Mouse (Mus musculus): ENCODE results near the gene Ccdc194.

The Ccdc194 gene

GRCm38 (mm10) chr8:71511644-71512043 is 13.9 kb downstream of the Ccdc194 start, which contains the start of gene Plvap:
Plvap (minus strand) TSS chr8:71511752.
- DNase-seq (ENCODE audit: low spot score), result peak; percentile 55

DNA sequence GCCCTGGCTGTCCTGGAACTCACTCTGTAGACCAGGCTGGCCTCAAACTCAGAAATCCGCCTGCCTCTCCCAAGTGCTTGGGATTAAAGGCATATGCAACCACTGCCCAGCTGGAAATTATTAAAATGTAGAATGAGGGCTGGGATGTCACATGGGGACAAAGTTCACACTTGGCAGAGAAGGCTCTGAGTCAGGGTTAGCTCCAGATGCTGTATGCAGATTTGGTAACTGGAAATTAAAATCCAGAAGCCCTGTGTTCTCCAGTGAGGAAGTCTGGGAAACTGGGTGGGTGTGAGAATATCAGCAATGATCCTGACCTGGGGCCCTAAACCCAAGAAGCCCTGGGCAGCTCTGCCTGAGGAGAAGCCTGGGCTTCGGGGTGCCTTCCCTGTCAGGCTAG is 16.2 kb downstream of the Ccdc194 start:
- no peak for DNase-seq (ENCODE audit: low spot score)

- peak; percentile 55 for DNase-seq (ENCODE audit: low spot score)
Observed at GRCm38 (mm10) chr8:71507589-71508104, 17.9 kb downstream of the Ccdc194 start.

GRCm38 (mm10) chr8:71505979-71506378 is 19.5 kb downstream of the Ccdc194 start:
- DNase-seq (ENCODE audit: low spot score), result no peak

DNA sequence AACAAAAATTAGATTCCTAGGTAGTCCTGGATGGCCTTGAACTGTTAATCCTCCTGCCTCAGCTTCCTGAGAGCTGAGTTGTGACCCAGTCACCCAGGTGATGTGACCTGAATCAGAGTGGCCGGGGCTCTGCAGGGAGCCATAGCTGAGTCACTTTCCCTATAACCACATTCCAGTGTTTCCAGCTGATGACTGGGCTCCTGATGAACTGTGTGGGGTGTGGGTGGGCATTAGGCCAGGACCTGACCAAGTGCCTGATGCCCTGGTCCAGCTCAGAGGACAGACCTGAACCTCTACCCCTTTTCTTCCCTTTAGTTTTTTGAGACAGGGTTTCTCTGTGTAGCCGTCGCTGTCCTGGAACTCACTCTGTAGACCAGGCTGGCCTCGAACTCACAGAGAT is 20.2 kb downstream of the Ccdc194 start:
- DNase-seq (ENCODE audit: low spot score), result no peak

- DNase-seq (ENCODE audit: low spot score), result no peak
Observed at GRCm38 (mm10) chr8:71504349-71504748, 21.2 kb downstream of the Ccdc194 start.

DNA sequence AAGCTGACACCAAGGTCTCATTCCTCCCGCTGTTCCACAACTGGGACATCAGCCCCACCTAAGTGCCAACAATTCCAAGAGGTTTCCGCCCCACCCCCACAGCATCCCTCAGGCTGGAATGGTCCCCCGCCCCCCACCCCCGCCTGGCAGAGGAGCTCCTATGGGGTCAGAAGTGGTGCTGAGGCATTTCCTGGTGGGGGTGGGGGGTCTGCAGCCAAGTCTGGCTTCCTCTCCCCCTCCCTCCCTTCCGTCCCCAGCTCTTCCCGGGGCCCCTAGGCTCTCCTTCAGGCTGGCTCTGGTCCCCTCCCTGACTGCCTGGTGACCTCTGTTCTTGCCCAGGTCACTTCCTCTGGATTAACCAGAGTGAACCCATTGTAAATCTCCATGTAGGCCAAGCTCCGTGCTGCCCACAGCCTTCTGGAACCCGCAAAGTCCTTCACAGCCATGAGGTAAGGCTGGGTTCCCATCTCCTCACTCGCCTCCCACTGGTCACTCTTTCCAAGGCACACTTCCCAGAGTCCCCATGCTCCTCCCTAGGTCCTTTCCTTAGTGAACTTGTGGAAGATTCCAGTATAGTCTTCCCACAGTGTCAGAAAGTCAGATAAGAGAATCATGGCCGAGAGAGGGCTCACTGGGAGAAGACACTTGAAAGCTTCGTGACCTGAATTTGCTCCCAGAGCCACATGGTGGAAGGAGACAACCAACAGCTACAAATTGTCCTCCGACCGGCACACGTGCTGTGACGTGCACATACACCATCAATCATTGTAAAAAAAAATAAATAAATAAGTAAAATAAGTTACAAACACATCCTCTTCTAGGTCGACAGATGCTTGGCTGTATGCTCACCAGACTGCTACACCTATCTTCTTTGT is 26.5 kb downstream of the Ccdc194 start:
- DNase-seq (ENCODE audit: low spot score), result no peak

- DNase-seq (ENCODE audit: low spot score), result no peak
Observed at GRCm38 (mm10) chr8:71497881-71498501, 27.5 kb downstream of the Ccdc194 start.

- DNase-seq (ENCODE audit: low spot score), result no peak
Observed at GRCm38 (mm10) chr8:71497077-71497645, 28.4 kb downstream of the Ccdc194 start.

DNA sequence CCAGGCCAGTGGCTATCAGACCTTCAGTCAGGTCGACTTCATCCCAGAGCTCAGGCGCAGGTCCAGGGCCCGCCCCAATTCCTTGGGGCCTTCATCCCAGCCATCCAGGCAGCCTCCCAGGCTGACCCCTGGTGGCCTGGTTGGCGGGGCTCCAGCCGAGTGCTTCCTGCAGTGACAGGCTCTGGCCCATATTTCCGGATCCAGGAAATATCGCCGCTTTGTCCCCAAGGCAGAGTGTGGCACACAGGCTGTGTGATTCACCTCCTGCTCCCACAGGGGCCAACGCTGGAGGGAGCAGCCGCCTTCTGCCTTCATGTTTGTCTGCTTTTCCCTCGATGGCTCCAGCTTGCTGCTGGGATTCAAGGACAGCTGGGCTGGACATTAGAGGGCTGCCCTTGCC is 29.0 kb downstream of the Ccdc194 start:
- DNase-seq (ENCODE audit: low spot score), result no peak

DNA sequence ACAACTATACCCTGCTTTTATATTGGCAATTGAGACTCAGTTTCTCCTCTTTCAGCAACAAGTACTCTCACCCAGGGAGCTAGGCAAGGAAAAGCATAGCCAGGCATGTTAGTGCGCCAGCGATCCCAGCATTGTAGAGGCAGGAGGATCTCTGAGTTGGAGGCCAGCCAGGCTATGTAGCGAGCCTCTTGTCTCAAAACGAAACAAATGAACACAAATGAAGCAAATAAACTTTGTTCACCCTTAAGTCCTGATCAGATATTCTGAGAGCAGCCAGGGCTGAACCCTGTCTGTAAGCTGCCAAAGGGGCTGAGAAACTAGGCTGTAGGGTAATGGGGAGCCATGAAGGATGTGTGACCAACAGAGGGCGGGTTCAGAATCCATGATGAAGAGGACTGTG is 29.7 kb downstream of the Ccdc194 start:
- no peak for DNase-seq (ENCODE audit: low spot score)

DNA sequence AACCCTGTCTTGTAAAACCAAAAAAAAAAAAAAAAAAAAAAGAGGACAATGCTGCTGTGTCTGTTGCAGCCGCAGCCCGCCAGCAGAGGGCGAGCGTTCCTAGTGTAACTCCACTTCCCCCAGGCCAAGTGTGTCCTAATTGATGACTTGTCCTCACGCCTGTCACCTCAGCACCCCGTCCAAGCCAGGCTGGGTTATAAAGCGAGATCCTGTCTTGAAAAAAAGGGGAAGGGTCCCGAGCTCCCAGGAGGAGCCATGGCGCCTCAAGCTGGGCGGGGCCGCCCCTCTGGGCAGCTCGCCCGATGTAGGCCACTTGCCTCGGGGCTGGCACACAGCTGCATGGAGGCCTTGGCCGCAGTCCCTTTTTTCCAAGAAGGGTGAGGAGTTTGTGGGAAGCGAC is 30.5 kb downstream of the Ccdc194 start:
- DNase-seq (ENCODE audit: low spot score), result peak; percentile 68

DNA sequence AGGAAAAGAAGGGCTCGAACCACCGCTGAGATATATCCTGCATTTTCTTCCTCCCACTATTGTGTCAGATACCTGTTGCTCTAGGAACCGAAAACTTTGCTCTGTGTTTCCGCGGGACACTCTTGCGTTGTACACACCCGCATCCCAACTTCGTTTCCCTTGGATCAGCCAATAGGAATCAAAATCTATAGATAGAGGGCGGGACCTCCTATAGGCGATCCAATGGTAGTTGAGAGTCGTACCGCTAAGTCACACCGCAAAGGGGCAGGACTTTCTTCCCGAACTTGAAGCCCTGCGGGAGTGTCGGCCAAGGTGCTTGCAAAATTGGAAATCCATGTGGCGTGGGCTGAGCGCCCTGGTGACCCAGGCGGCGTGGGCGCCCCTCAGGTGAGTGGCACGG is 37.1 kb downstream of the Ccdc194 start:
- DNase-seq (ENCODE audit: low spot score), result peak; percentile 97

GRCm38 (mm10) chr8:71487691-71488445 is 37.6 kb downstream of the Ccdc194 start, which contains the start of gene Gtpbp3:
Gtpbp3 (plus strand) TSS chr8:71488103.
- DNase-seq (ENCODE audit: low spot score), result peak; percentile 70

DNA sequence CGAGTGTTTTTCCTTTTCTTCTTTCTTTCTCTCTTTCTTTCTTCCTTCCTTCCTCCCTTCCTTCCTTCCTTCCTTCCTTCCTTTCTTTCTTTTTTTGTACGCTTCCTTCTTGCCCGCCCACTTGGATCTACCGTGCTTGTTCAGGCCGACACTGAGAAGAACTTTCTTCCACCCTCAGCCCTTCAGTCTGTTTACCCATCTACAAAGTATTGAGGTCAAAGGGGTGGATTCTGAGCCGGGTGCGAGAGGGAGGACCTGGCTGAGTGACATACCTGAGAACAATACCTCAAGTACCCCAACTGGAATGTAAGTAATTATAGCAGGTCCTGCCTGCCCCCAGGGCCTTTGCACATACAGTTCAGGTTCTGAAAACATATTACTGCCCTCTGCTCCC is 39.4 kb downstream of the Ccdc194 start:
- DNase-seq (ENCODE audit: low spot score), result no peak

DNA sequence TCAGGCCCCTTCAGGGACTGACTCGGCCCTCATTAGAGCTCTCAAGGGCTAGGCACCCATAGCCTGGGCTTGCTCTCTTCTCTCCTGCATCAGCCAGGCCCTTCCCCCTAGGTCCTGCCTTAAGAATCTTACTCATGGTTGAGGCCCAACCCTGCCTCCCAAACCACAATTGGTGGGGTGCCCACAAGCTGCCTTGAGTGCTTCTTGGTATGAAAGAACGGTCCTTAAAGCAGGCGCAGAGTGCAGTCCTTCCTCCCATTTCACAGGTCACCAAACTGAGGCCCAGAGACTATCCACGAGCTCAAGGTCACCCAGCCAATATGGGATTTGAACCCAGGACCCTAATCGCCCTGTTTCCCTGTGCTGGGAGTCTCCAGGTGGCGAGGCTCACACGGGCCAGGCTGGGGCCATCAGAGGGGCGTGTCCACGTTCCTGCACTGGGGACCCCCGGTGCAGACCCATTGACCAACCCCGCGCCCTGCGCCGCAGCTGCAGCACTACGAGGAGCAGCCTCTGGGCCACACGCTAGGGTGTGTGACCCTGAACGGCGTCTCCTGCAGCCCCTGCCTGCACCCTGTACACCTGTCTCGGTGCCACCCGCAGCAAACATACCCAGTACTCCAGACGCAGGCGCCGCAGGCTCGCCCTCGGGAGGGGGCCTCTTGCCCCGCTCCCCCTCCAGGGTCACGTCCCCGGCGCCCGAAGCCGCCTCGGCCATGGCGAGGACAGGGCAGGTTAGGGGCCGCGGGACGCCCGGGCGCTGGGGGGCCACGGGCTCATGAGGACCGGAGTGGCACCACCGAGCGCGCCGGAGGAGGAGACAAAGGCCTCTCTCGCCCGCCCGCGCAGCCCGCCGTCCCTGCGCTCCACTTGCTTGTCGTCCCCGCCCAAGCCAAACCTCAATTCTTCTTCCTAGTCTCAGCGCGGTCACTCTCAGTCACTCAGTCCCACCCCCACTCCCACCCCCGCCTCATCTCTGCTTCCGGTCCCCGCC is 40.1 kb downstream of the Ccdc194 start, which contains the start of gene Ano8:
Gene Ano8 (minus strand): TSS at position 822 of the 994 bp plus-strand sequence.
- peak; percentile 63 for DNase-seq (ENCODE audit: low spot score)

DNA sequence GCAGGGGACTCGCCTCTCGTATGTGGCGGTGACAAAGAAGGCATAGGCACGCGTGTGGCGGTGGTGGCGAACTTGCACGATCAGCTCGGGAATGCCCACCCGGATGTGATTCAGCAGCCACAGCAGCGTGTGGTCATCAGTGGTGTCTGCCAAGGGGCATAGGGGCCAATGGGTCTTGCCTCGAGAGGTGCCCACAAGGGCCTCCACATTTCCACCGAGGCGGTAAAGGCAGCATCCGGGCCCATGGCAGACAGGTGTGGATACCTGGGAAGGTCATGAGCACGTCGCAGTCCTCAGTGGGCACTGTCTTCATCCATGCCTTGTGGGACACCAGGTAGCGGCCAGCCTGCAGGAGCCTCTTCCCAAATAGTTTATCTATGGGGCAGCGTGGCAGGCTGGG is 40.8 kb downstream of the Ccdc194 start:
- DNase-seq (ENCODE audit: low spot score), result no peak

- DNase-seq (ENCODE audit: low spot score), result peak; percentile 71
Observed at GRCm38 (mm10) chr8:71483932-71484331, 41.6 kb downstream of the Ccdc194 start.

- no peak for DNase-seq (ENCODE audit: low spot score)
Observed at GRCm38 (mm10) chr8:71478943-71479342, 46.6 kb downstream of the Ccdc194 start.

GRCm38 (mm10) chr8:71477196-71477845 is 48.2 kb downstream of the Ccdc194 start:
- peak; percentile 47 for DNase-seq (ENCODE audit: low spot score)

Data from c-Kit-positive CD71-positive TER-119-positive erythroid progenitor cells, embryonic 14.5 days (primary cell).